Mouse (Mus musculus) bone marrow macrophage, adult 2 months (primary cell): ENCODE measurements at regions not wholly inside any gene's neighbourhood (a gene's known extent, or its start where the extent isn't known, plus 50 kb on each side); places are given as distances from the start of the nearest gene placed in this dataset.

Source experiments
- CTCF ChIP-seq: IDR thresholded peaks from 2 replicates; pipeline ENCODE4 v1.5.1; 2012; ENCODE audit warnings: low read depth, mild to moderate bottlenecking, low read length, moderate library complexity
- POLR2A ChIP-seq: IDR thresholded peaks from 2 replicates; pipeline ENCODE4 v1.6.1; 2012; ENCODE audit warnings: mild to moderate bottlenecking, low read depth, low read length, borderline replicate concordance

DNA sequence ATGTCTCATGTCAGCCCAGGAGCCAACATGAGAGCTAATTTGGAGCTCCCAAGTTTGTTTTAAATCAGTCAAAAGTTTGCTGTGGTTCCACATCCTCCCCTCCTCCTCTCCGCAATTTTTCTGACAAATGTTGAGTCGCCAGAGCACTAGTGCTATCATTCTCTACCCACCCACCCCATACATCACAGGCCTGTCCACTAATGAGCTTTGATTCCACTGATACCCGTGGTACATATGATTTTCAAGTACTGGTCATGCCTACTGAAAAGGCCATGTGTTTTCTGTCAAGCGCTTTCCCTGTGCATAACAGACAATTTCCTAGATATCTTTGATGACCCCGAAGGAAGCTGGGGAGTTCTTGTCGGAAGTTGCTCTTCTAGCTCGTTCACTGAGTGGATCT, 85.5 kb upstream of the Mrps30 start:
- TF ChIP-seq POLR2A (no peak), CTCF (no peak)
